Mouse (Mus musculus): ENCODE data around the gene Cpvl.

DNA sequence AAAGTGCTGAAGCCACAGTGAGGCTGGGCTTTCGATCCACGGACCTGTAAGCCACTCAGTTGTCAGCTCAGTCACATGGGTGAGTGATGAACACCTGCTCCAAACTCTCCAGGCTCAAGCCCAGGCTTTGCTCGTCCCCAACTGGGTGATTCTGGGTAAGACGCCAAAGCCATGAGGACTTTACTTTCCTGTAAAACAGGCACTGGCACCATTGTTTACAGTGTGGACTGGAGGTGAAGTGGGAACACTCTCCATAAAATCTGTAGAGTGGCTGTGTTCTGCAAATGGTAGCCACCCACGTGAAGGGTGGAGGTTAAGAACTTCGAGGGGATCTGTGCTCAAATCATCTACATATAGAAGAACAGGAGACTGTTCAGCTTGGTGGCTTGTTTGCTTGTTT lies 23.2 kb downstream of the Cpvl start:
- no peak for TF ChIP-seq CTCF (IDR thresholded peaks at IDR 0.05)
- no peak for TF ChIP-seq EP300 (IDR thresholded peaks at IDR 0.05)
